20 mouse cellular contexts compared by ENCODE assay signal in the genomic region with DNA sequence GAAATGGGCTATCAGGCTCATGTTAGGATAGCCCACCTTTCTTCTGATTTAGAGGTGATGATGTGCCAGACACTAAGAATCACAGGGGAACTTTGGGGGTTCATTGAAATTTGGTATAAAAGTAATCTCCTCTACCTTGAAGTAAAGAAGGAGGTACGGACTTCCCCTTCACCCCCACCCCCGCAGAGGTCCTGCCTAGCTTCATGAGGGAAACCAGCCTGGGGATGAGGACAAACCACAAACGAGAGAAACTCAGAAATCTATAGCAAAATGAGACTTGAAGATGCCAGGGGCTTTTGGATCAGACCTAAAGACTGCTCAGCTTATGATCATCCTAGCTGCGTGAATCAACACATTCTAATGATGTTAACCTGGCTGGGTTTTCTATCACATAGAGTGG. TPM values are rescaled to one million over a fixed set of nuclear protein-coding genes. Genes with fewer than 3 reads are reported as not detected.
A peak's percentile ranks its signal among the peaks of the same experiment; 100 is the strongest.
DNase-seq lines count a peak whose midpoint lies in the region; ATAC-seq and TF ChIP-seq lines count a peak whose summit lies in the region.
"Had no signal": no experiment of that assay in that cellular context is flagged by ENCODE, and none has a peak within 500 bp of the region (broad histone marks: within the 10 kb centered on the region; RNA-seq: fewer than 3 reads in every experiment).

No protein-coding gene starts in this region.

- H3K36me3 ChIP-seq in thymus, adult 2 months (ENCODE audit: control insufficient read depth, insufficient read depth, low read length) = no peaks in the 10 kb centered on the region
- no peaks in the 10 kb centered on the region for H3K36me3 ChIP-seq in CH12.LX (replicated peaks in 1 of 2; ENCODE audit: control insufficient read depth in 1 of 2, insufficient read depth in 1 of 2, low read length in 1 of 2)
- H3K36me3 ChIP-seq: embryonic facial prominence, embryonic 10.5 days; heart, embryonic 10.5 days; hindbrain, embryonic 12.5 days; intestine, embryonic 15.5 days had no signal

- no peak for DNase-seq in thymus, adult 2 months
- no peak for DNase-seq in thymus, postnatal 0 days (ENCODE audit: low spot score)
- no peak for DNase-seq in CH12.LX (ENCODE audit: extremely low read depth)
- no peak for DNase-seq in testis, postnatal 14 days (ENCODE audit: low spot score)
- no peak for DNase-seq in adrenal gland, postnatal 25 days
- DNase-seq in ovary, postnatal 10 days (ENCODE audit: low spot score) = no peak
- DNase-seq: adrenal gland, postnatal 10 days; cerebellum, adult 11-12 months; cerebellum, adult 9-11 months; heart, adult 18-20 months; heart, postnatal 10 days; heart, postnatal 4 days had no signal

- TF ChIP-seq POLR2A in thymus, adult 2 months (IDR thresholded peaks at IDR 0.05; ENCODE audit: control insufficient read depth, extremely low read depth, insufficient read depth, low read length, poor library complexity) = no peak
- no peak for TF ChIP-seq POLR2A in CH12.LX (IDR thresholded peaks at IDR 0.05; ENCODE audit: low read depth, low read length)

- ATAC-seq in inflammation-experienced regulatory T-cells, adult 6 months = peak; percentile 36
- ATAC-seq: forebrain, embryonic 13.5 days; forebrain, postnatal 0 days; hindbrain, embryonic 16.5 days; intestine, embryonic 15.5 days had no signal

- dilution Hi-C loops in CH12.LX (cut with MboI; ENCODE audit: extremely low pct_ligation_motif_present, extremely low pct_unique_long_range_greater_than_20kb, low sequenced_read_pairs) = no loop called here

- H3K9ac ChIP-seq in CH12.LX (ENCODE audit: insufficient read depth, low read depth) = peak overlapping the region; percentile 11; the same call in 1 of the 2 replicates
- H3K9ac ChIP-seq: forebrain, embryonic 13.5 days; forebrain, postnatal 0 days; hindbrain, embryonic 12.5 days; intestine, embryonic 15.5 days had no signal

- peaks cover 41% of the 10 kb centered on the region for H3K4me1 ChIP-seq in thymus, adult 2 months (replicated peaks; ENCODE audit: control insufficient read depth, insufficient read depth, low read length)
- H3K4me1 ChIP-seq in CH12.LX (ENCODE audit: control insufficient read depth in 1 of 2, insufficient read depth in 2 of 2) = peaks cover 33 to 58% of the 10 kb centered on the region in 2 experiments
- H3K4me1 ChIP-seq: embryonic facial prominence, embryonic 10.5 days; forebrain, embryonic 13.5 days; heart, embryonic 10.5 days; hindbrain, embryonic 12.5 days had no signal

- in situ Hi-C loops in CH12.LX (cut with MboI; ENCODE audit: low pct_ligation_motif_present, low pct_unique_long_range_greater_than_20kb, low sequenced_read_pairs) = no loop called here

- H3K27ac ChIP-seq in thymus, adult 2 months (ENCODE audit: control insufficient read depth, insufficient read depth, low read length) = peak overlapping the region; percentile 76; the same call in 1 of the 2 replicates
- no peak overlapping the region for H3K27ac ChIP-seq in CH12.LX (ENCODE audit: insufficient read depth, low read depth)
- H3K27ac ChIP-seq: embryonic facial prominence, embryonic 10.5 days; forebrain, embryonic 13.5 days; heart, embryonic 10.5 days; hindbrain, embryonic 12.5 days had no signal

- H3K79me2 ChIP-seq in CH12.LX (replicated peaks; ENCODE audit: control insufficient read depth, extremely low read depth, insufficient read depth, poor library complexity, severe bottlenecking) = no peaks in the 10 kb centered on the region

- H3K27me3 ChIP-seq in thymus, adult 2 months (ENCODE audit: control insufficient read depth, insufficient read depth, low read length) = no peaks in the 10 kb centered on the region
- no peaks in the 10 kb centered on the region for H3K27me3 ChIP-seq in CH12.LX (replicated peaks)
- H3K27me3 ChIP-seq: forebrain, embryonic 13.5 days; hindbrain, embryonic 12.5 days; intestine, embryonic 15.5 days had no signal

- 0 out of 2 replicates have a peak, but pooled peaks have one; percentile 30 for TF ChIP-seq EP300 in CH12.LX (IDR thresholded peaks at IDR 0.05; ENCODE audit: low read length)

- no peak for TF ChIP-seq RAD21 in CH12.LX (IDR thresholded peaks at IDR 0.05; ENCODE audit: low read depth, low read length)

- no peak overlapping the region for H3K4me3 ChIP-seq in thymus, adult 2 months (ENCODE audit: control insufficient read depth, insufficient read depth, low read length)
- H3K4me3 ChIP-seq in CH12.LX (replicated peaks in 1 of 3; ENCODE audit: low read depth in 2 of 3, low read length in 2 of 3, poor library complexity in 1 of 3) = no peak overlapping the region
- H3K4me3 ChIP-seq: embryonic facial prominence, embryonic 10.5 days; forebrain, embryonic 13.5 days; heart, embryonic 10.5 days; hindbrain, embryonic 12.5 days; intestine, embryonic 15.5 days had no signal

- no peaks in the 10 kb centered on the region for H3K9me3 ChIP-seq in CH12.LX (replicated peaks; ENCODE audit: low read length)
- H3K9me3 ChIP-seq: embryonic facial prominence, embryonic 10.5 days; forebrain, embryonic 13.5 days; heart, embryonic 10.5 days; hindbrain, embryonic 12.5 days; intestine, embryonic 15.5 days had no signal

- 16% methylated on average over 4 of the region's 4 CpGs for WGBS in thymus, adult 2 months

- H3K4me2 ChIP-seq in CH12.LX (ENCODE audit: insufficient read depth, low read depth, poor library complexity, severe bottlenecking) = no peak overlapping the region
- H3K4me2 ChIP-seq: forebrain, embryonic 13.5 days; hindbrain, embryonic 12.5 days; intestine, embryonic 15.5 days had no signal

- TF ChIP-seq CTCF in thymus, adult 2 months (IDR thresholded peaks at IDR 0.05; ENCODE audit: borderline replicate concordance, control insufficient read depth, extremely low read depth, insufficient read depth, low read length, poor library complexity) = no peak
- TF ChIP-seq CTCF in CH12.LX (conservative IDR thresholded peaks at IDR 0.05 in 1 of 2, IDR thresholded peaks at IDR 0.05 in 1 of 2; ENCODE audit: low read depth in 2 of 2, low read length in 2 of 2) = no peak

TF ChIP-seq in CH12.LX, 34 proteins besides CTCF, POLR2A, EP300 and RAD21:
- TF ChIP-seq JUN (IDR thresholded peaks at IDR 0.05; ENCODE audit: insufficient read depth, low read depth, low read length) = no peak
- TF ChIP-seq MAZ (IDR thresholded peaks at IDR 0.05; ENCODE audit: low read depth, low read length) = 0 out of 2 replicates have a peak, but pooled peaks have one; percentile 26

RNA-seq across cellular contexts. Expression of gene Tgfbr2, which starts 14.7 kb away (rescaled TPM):
- polyA plus RNA-seq in thymus, adult 2 months (2012; rRNA removed) = 57.2 and 60.1 TPM in 2 replicates
- 21.0 and 22.0 TPM in 2 replicates for polyA plus RNA-seq in thymus, postnatal 0 days (2015; fragmentation: Nextera tagmentation; extraction: Ambion mirVana)
- total RNA-seq in CH12.LX (2012; rRNA removed) = 43.0 and 46.3 TPM in 2 replicates
- 19.6 and 21.2 TPM in 2 replicates for total RNA-seq in CH12.LX (2014; rRNA removed)
- polyA plus RNA-seq in CH12.LX (2012; ENCODE audit: insufficient read length, low read depth) = 37.4 and 42.8 TPM in 2 replicates
- 10 to 100 TPM; 24.7 to 31.6 (median 26.3) TPM for polyA plus RNA-seq in inflammation-experienced regulatory T-cells, adult 6 months (2017; shearing (Covaris generic))
- 61.2 and 69.9 TPM in 2 replicates for total RNA-seq in adrenal gland, postnatal 25 days (2021)
